Mouse (Mus musculus) thymus, postnatal 10 days (tissue): ENCODE measurements around the gene Rps6.

ENCODE experiments used
- DNase-seq, 2 experiments: peaks; one replicate each; pipeline ENCODE4 v3.0.0; 2021; ENCODE audit warnings: low spot score in 2 of 2

The Rps6 gene

GRCm38 (mm10) chr4:86857113-86858069 is at the start of gene Rps6:
Gene Rps6 (minus strand): TSS chr4:86857412.
- peak; percentile 93 to 95 for DNase-seq

DNA sequence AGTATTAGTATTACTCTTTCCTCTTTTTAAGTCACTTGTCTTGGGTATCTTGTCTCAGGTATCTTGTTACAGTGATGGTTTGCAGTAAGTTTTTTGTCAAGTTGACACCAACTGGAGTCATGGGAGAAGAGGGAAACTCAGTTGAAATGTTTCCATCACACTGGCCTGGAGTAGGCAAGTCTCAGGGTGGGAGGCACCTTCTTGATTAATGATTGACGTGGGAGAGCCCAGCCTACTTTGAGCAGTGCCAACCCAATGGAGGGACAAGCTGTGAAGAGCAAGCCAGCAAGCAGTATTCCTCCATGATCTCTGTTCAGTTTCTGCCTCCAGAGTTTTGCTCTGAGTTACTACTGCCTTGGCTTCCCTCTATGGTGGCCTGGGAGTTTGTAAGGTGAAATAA is 48.7 kb upstream of the Rps6 start:
- no peak for DNase-seq

DNA sequence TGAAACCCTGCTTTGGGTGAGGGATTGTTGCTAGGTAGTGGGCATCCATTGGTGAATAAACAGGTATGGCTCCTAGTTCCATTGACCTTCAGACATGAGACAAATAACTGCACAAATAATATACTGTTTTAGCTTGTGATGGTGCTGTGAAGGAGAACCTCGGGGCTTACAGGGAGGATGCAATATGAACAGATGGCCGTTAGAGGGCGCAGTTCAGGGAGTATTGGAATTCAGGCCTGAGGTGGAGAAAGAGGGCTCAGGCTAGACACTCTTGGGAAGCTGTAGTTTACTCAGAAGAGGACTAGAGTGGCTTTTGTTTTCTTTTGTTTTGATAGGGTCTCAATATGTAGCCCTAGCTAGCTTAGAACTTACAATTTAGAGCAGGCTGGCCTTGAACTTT is 47.8 kb upstream of the Rps6 start:
- DNase-seq, result no peak

DNA sequence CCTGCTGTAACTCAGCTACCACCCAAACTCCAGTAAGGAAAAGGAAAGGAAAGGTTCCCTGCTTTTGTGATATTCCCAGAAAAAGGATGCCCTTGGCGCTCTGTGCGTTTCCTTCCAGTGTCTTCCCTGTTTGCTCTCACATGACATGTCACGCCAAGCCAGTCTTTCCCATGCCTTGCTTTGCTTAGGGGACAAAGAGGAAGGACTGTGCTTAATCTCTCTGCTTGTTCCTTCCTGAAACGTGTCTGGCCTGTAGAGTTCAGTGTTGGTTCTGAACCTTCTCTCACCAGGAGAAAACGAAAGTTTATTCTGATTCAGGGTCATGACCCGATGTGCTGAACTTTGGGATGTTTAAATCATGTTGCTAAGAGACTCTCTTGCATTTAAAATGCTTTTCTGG is 45.1 kb upstream of the Rps6 start:
- no peak for DNase-seq

DNA sequence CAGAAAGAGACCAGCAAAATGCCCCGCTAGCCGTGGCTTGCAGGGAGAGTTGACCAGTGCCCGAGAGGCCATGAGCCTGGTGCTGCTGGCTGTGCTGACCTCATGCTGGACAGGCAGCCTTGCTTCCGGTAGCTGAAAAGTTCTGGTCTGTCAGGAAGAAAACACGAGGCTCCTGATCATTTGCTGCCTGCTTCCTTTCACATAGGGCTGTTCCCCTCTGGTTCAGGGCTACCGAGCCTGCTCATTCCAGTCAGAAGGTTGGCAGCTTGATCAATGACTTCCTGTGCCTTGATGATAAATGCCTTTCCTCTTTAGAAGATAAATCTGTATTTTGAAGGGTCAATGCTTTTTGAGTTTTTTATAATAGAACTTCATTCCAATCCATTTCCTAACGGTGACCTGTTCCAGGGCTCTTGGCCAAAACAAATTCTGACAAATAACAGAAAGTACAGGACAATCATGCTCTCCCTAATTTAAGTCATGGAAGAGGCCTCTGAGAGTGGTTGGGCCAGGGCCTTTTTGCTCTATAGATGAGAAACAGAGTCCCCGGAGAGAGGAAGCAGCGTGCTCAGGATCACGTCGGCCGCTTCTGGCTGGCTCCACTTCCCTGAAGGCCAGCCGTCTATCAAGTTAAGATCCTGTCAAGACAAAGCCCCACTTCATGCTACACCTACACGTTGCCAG is 41.7 kb upstream of the Rps6 start:
- DNase-seq, result no peak

GRCm38 (mm10) chr4:86897411-86897810 is 40.2 kb upstream of the Rps6 start:
- DNase-seq, result no peak

DNA sequence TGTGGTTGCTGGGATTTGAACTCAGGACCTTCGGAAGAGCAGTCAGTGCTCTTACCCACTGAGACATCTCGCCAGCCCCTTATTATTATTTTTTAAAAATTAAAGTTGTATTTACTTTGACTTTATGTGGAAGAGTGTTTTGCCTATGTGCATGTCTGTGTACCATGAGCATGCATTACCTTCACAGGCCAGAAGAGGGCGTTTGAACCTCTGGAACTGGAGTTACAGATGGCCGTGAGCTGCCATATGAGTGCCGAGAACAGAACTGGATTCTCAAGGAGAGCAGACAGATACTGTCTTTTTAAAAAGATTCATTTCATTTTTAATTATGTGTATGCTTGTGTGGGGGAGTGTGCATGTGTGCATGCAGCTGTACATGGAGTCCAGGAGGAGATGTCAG is 30.7 kb upstream of the Rps6 start:
- DNase-seq, result peak; percentile 11 to 22

DNA sequence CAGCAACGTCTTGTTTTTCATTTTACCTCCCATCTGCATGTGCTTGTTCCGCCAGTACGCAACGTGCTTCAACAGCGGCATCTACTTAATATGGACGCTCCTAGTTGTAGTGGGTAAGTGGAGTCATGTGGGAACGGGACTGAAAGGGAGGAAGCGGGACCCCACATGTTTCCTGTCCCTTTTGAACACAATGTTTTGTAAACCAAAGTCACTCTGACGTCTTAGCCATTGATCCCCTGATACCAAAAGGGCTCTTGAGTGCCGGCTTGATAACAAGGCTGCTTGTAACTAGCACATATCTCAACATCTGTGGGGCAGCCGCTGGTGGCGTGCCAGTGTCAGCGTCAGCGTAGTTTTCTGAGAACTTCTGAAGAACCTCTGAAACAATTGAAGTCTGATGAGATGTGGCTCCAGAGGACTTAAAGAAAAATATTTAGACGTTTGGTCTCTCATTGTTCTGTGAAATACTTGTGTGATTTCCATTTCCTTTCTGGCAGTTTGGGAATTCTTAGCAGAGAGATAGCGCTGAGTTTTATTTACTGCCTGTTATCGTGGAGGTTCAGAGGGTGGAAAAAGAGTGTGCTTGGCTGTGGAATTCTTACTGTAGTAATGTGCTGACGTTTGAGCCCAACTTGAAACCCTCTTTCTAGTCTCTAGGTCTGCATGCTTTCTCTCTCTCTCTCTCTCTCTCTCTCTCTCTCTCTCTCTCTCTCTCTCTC is 29.1 kb upstream of the Rps6 start:
- DNase-seq, result peak; percentile 16 to 32

DNA sequence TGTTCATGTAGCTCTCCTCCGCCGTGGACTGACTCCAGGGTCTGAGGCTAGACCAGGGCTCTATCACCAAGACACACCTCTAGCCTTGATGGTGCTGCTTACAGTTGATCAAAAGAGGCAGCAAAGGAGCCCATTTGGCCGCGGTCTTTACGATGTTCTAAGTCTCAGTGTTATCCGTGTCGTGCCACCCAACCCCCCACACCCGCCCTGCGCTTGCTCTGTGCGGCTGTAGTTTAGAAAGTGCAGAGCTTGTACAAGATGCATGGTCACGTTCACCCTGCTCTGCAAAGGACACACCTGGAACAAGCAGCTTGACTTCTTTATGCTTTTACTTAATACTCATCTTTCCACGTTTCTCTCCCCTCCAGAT is 28.6 kb upstream of the Rps6 start:
- DNase-seq, result peak; percentile 6 to 14

DNA sequence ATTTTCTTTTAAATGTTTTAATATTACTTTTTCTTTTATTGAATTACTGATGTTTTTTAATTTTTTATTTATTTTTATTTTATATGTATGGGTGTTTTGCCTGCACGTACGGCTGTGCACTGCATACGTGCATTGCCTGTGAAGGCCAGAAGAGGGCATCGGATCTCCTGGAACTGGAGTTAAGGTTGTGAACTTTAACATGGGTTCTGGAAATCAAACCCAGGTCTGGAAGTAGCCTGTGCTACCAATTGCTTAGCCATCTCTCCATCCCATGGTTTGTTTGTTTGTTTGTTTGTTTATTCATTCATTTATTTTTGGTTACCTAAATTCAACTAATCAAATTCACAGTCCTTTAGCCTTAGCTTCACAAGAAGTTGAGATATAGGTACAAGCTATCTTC is 27.7 kb upstream of the Rps6 start:
- peak; percentile 50 to 52 for DNase-seq

- no peak for DNase-seq
Observed at GRCm38 (mm10) chr4:86882413-86882812, 25.2 kb upstream of the Rps6 start.

DNA sequence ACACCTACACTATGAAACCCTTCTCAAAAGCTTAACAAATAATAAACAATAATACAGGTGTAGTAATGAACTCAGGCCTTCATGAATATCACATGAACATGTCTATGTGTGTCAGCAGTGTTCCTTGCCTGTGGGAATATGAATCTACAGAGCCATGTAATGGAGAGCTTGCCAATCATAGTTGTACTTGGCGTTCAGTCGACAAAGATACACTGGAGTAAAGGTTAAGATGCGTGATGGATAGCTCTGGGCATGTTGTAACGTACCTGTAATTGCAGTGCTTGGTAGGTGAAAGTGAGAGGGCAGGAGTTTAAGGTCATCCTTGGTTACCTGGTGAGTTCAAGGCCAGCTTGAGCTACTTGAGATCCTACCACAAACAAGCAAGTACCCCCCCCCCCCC is 24.0 kb upstream of the Rps6 start:
- DNase-seq, result no peak

GRCm38 (mm10) chr4:86879477-86879876 is 22.3 kb upstream of the Rps6 start:
- DNase-seq, result no peak

DNA sequence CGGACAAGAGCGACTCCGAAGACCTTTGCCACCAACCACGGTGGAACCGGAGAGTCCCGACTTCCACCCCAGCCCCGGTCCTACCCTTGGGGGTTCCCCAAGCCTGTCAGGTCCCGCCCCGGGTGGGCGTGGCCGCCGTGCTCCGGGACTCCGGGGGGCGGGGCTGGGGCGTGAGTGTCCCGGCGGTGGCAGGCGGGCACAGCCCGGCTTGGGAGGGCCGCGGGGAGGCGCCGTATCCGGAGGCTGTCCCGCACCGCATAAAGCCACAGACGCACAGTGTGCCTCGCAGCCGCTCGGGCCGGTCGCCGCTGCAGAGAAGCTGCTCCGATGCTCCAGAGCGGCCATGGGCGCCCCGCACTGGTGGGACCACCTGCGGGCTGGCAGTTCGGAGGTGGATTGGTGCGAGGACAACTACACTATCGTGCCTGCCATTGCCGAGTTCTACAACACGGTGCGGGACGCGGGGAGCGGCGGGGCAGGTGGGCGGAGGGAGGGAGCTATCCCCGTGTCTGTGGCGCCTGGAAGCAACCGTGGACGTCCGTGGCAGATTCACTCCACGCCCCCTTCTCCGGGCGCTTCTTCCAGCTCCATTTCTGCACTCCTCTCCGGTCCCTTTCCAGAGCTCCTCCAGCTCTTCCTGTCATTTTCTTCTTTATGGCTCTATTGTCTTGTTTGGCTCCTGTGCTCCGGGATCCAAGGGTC is 17.1 kb upstream of the Rps6 start, which contains the start of gene Acer2:
Acer2 (plus strand) TSS at position 251 of the 702 bp plus-strand sequence.
- peak; percentile 83 to 92 for DNase-seq

- no peak for DNase-seq
Observed at GRCm38 (mm10) chr4:86873072-86873471, 15.9 kb upstream of the Rps6 start.

DNA sequence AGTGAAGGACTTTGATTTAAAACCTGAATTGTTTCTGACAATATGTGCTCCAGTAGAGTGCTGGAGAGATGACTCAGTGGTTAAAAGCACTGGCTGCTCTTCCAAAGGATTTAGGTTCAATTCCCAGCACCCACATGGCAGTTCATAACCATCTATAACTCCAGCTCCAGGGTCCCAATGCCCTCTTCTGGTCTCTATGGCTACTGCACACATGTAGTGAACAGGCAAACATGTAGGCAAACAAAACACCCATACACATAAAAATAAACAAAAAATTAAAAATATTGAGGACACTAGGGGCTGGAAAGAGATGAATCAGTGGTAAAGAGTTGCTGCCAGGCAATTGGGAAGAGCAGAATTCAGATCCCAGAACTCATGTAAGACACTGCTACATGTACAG is 14.8 kb upstream of the Rps6 start:
- DNase-seq, result no peak

DNA sequence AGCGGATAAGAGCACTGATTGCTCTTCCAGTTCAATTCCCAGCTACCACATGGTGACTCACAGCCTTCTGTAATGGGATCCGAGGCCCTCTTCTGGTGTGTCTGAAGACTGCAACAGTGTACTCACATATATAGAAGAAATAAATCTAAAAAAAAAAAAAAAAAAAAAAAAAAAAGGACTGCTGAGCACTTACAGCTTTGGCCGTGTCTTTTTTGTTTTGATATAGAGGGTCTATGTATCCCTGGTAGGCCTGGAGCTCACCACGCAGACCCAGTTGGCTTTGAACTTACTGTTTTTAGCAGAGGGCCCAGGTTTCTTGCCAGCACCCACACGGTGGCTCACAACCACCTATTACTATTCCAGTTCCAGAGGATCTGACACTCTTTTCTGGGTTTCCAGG is 6.9 kb upstream of the Rps6 start:
- DNase-seq, result no peak

DNA sequence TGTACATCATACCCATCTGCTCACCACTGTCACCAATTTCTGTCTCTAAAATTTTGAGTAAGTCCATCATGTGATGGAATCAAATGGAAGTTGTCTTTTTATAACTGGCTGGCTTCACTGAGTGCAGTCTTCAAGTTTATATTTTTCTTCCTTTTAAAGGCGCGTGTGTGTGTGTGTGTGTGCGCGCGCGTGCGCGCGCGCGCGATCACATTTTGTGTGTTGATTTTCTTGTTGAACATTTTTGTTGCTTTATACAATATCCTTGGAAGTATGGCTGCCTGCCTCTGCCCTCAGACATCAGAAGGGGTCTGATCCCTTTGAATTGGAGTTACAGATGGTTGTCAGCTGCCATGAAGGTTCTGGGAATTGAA is 843 bp upstream of the Rps6 start:
- no peak for DNase-seq

DNA sequence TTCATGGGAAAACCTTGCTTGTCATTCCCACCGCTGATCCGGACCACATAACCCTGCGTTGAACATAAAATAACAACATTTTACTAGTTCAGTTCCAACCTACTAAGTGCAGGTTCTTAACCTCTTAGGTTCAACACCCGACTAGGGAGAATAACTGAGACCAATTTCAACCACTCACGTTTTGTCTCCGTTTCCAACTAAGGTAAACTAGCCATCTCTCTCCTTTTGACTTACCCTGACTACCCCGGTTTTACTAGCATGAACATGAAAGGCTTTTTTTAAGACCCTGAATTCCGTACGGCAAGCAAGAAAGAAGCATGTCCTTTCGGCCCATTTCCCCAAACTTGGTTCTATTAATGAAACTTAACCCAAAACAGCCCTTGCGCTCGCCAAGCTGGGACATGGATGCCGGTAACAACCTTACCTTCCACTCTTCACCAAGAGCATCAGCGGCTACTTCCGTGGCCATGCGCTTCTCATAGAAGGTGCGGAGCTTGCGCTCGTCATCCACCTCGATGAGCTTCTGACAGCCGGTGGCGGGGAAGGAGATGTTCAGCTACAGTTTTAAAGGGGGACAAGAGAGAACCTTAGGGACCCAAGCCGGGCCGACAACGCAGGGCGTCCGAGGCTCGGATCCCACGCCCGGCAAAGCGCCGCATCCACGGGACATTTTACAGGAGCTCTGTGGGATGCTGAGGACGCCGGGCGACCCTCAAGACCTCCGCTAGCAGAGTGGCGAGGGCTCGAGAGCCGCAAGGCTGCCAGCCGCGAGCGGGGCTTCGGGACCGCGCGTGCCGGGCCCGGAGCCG is 704 bp downstream of the Rps6 start:
- DNase-seq, result no peak

DNA sequence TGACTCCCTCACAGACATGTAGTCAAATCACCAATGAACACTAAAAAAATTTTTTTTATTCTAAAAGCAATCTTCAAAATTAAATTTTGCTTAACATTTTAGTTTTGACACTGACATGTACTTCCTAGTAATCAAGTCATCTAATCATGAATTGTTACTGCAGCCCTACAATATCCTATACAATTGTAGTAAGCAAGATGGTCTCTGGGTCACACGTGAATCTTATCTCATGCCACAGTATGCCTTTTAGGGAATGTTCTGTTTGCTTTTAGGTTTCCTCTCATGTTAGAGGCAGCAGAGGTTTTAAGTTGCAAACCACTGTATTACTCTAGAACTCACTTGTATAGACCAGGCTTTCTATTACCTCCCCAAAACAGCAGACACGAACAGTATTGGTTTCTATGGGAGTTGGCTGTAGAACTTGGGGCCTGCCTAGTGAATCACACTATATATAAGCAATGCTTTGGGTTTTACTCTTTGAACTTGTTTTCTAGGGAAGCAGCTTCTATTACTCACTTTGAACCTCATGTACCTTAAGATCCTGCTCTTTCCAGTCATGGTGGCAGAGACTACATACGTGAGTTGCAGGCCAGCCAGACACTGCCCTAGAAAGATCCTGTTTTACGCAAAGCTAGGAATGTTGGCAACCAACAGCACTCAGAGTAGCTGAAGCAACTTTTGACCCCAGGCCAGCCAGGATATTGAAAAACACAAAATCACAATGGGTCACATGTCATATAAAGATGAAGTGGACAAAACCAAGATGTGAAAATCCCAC is 4.2 kb downstream of the Rps6 start:
- DNase-seq, result no peak
